Mouse (Mus musculus) midbrain, embryonic 15.5 days (tissue): ENCODE results near the gene Ttf2. TPM values are rescaled to one million over a fixed set of nuclear protein-coding genes. Genes with fewer than 3 reads are reported as not detected.

Experiments
- ATAC-seq: fragments of 200-750 bp; cut with Nextera tagmentation; replicated peaks from 2 replicates; pipeline ENCODE4 v1.8.0; 2017; ENCODE audit warnings: moderate TSS enrichment
- H3K27ac ChIP-seq: fragments of 300-500 bp; sonication (generic); 2 replicates; pipeline ENCODE4 v1.5.1; 2015; ENCODE audit warnings: mild to moderate bottlenecking, inconsistent platforms
- H3K27me3 ChIP-seq: fragments of 300-500 bp; sonication (generic); replicated peaks from 2 replicates; pipeline ENCODE4 v1.6.1; 2015; ENCODE audit warnings: inconsistent platforms
- H3K36me3 ChIP-seq: fragments of 300-500 bp; sonication (generic); replicated peaks from 2 replicates; pipeline ENCODE4 v1.6.1; 2015; ENCODE audit warnings: inconsistent platforms
- H3K4me1 ChIP-seq: fragments of 300-500 bp; sonication (generic); 2 replicates; pipeline ENCODE4 v1.6.1; 2015; ENCODE audit warnings: inconsistent platforms
- H3K4me2 ChIP-seq: fragments of 300-500 bp; sonication (generic); 2 replicates; pipeline ENCODE4 v1.6.1; 2015; ENCODE audit warnings: inconsistent platforms, mild to moderate bottlenecking, moderate library complexity
- H3K4me3 ChIP-seq: fragments of 300-500 bp; sonication (generic); 2 replicates; pipeline ENCODE4 v1.5.1; 2015; ENCODE audit warnings: mild to moderate bottlenecking, inconsistent platforms
- H3K9ac ChIP-seq: fragments of 300-500 bp; sonication (generic); 2 replicates; pipeline ENCODE4 v1.6.1; 2015; ENCODE audit warnings: mild to moderate bottlenecking, inconsistent platforms
- H3K9me3 ChIP-seq: fragments of 300-500 bp; sonication (generic); 2 replicates; pipeline ENCODE4 v1.6.1; 2016; ENCODE audit warnings: inconsistent platforms
- WGBS: fragments of 180-500 bp; shearing (Covaris S2); methylation state at CpG from one replicate; pipeline ENCODE4 v1.1.7; 2015; ENCODE audit warnings: mixed read lengths; 5-methylcytosine and 5-hydroxymethylcytosine counted together
- polyA plus RNA-seq: library from polyadenylated mRNA; unstranded; fragments of >200 nt; fragmentation: Nextera tagmentation; extraction: Ambion mirVana; gene quantifications from 2 replicates; pipeline ENCODE4 v1.2.1, GENCODE M21; 2015

Gene Ttf2
- polyA plus RNA-seq, 1 experiment from 2014 or later = 3.9 TPM

DNA sequence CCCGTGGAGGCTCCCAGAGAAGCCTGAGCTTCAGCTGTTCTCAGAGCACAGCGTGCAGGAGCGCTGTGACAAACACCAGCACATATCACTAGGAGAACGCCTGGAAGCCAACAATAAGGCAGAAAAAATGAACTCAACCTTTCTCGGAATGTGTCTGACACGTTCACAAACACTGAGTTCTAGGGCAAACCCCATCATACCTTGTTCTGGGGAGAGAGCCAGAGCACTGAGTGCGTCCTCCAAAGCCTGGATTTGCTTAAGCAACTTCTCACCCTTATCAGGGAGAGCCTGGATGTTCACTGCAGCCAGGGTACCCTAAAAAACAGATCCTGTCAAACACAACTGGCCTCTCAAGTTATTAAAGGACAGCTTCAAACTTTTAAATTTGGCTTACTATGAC is 8.0 kb downstream of the Ttf2 start:
- H3K9me3 ChIP-seq = no peaks in the 10 kb centered on the region
- no peaks in the 10 kb centered on the region for H3K27me3 ChIP-seq
- H3K4me3 ChIP-seq = no peak overlapping the region
- no peak overlapping the region for H3K27ac ChIP-seq
- WGBS = 94% methylated on average over 7 of the region's 7 CpGs
- no peak for ATAC-seq
- H3K4me1 ChIP-seq = no peaks in the 10 kb centered on the region
- no peak overlapping the region for H3K9ac ChIP-seq
- no peaks in the 10 kb centered on the region for H3K36me3 ChIP-seq
- no peak overlapping the region for H3K4me2 ChIP-seq

DNA sequence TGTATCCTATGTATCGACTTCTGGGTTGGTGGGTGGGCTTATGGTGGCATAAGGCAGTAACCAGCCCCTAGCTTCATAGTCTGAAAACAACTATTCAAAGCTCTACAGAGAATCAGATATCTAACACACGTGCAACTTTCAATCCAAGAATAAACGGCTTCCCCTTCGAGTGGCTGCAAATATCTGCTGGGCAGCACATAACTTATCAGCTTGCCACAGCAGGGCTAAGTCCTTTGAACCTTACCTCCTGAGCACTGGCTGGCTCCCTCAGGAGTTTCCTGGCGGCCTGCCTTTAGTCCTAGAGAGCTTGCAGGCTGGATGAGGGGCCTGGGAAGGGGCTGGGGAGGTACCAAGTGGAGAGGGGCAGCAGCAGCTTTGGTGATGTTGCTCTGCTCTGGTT is 8.5 kb downstream of the Ttf2 start:
- H3K27ac ChIP-seq = no peak overlapping the region
- no peak overlapping the region for H3K9ac ChIP-seq
- no peaks in the 10 kb centered on the region for H3K36me3 ChIP-seq
- ATAC-seq = no peak
- no peaks in the 10 kb centered on the region for H3K4me1 ChIP-seq
- H3K27me3 ChIP-seq = no peaks in the 10 kb centered on the region
- no peaks in the 10 kb centered on the region for H3K9me3 ChIP-seq
- no peak overlapping the region for H3K4me2 ChIP-seq
- 87% methylated on average over 5 of the region's 5 CpGs for WGBS
- H3K4me3 ChIP-seq = no peak overlapping the region

DNA sequence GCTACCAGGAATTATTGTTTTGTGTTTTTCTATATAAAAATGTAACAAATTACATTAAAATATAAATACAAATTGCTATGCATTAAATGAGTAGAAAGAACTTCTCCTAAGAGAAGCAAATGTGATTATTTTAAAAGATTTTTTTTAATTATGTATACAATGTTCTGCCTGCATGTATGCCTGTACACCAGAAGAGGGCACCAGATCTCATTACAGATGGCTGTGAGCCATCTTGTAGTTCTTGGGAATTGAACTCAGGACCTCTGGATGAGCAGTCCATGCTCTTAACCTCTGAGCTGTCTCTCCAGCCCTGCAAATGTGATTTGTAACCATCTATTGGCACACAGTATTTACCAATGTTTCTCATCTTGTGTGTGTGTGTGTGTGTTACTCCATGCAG is 14.8 kb downstream of the Ttf2 start:
- no peak for ATAC-seq
- H3K9me3 ChIP-seq = no peaks in the 10 kb centered on the region
- no peak overlapping the region for H3K27ac ChIP-seq
- H3K9ac ChIP-seq = no peak overlapping the region
- no peak overlapping the region for H3K4me2 ChIP-seq
- no peaks in the 10 kb centered on the region for H3K27me3 ChIP-seq
- no peaks in the 10 kb centered on the region for H3K36me3 ChIP-seq
- no peaks in the 10 kb centered on the region for H3K4me1 ChIP-seq
- H3K4me3 ChIP-seq = no peak overlapping the region

DNA sequence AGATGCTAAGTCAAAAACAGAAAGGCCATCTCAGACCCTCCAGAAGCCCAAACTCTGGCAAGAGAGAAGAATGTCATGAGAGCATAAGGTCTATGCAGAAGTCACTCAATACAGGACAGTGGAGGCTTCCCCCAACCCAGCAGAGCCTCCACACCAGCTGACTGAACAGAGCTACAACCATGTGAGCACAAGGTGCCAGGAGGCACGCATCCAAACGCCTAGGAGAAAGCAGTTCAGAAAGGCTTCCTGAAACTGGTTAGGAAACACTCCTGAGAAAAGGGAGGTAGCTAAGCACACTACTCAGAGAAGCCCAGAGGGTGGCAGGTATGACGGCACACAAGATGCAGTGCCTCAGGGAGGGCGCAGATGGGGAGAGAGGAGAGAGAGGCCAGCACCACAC is 17.9 kb downstream of the Ttf2 start:
- H3K4me3 ChIP-seq = no peak overlapping the region
- no peaks in the 10 kb centered on the region for H3K27me3 ChIP-seq
- H3K9ac ChIP-seq = no peak overlapping the region
- no peaks in the 10 kb centered on the region for H3K9me3 ChIP-seq
- H3K4me2 ChIP-seq = no peak overlapping the region
- H3K36me3 ChIP-seq = no peaks in the 10 kb centered on the region
- no peak overlapping the region for H3K27ac ChIP-seq
- H3K4me1 ChIP-seq = no peaks in the 10 kb centered on the region
- 90% methylated on average over 4 of the region's 4 CpGs for WGBS
- no peak for ATAC-seq

DNA sequence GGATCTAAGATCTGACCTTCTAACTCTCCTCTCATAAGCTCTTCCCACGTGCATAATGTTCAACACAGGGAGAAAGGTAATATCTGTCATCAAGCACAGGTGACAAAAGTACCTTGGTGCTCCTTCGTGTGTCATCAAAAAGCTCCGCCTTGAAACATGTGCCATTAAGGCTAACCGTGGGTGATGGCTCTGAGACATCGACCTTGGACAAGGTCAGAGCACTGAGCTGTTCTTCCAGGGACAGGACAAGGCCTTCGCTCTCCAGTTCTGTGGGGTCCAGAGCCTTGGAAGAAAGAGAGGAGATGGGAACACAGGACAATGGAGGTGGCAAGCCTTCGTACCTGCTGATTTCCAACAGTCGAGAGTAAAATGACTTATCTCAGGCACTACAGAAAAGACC is 22.2 kb downstream of the Ttf2 start:
- Histone ChIP-seq H3K4me2 (no peak overlapping the region), H3K36me3 (no peaks in the 10 kb centered on the region), H3K4me1 (no peaks in the 10 kb centered on the region), H3K27me3 (no peaks in the 10 kb centered on the region), H3K9ac (no peak overlapping the region), H3K4me3 (no peak overlapping the region), H3K9me3 (no peaks in the 10 kb centered on the region), H3K27ac (no peak overlapping the region)
- no peak for ATAC-seq
- 95% methylated on average over 8 of the region's 8 CpGs for WGBS

DNA sequence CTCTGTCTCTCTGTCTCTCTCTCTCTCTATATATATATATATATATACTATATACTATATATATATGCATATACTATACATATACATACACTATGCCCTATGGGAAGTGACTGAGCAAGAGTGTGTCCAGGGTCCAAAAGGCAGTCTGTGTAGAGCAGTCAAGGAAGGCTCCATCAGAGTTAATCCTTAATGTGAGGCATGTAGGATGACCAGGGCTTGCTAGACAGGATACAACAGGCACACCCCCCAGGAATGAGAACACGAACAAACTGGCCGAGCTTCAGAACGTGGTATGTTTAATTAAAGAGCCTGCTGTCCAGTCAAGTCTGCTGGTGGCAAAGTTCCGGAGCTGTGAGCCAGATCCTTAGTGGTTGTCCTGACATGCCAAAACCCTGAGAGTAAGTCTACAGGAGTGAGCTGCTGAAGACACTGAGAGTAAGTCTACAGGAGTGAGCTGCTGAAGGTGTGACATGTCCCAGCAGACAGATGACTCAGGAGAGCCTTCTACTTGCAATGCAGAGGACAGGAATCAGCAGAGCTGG is 28.9 kb downstream of the Ttf2 start:
- no peak overlapping the region for H3K4me3 ChIP-seq
- H3K27me3 ChIP-seq = no peaks in the 10 kb centered on the region
- H3K4me1 ChIP-seq = no peaks in the 10 kb centered on the region
- H3K36me3 ChIP-seq = 0 out of 2 replicates have a peak, but pooled peaks cover 1% of the 10 kb centered on the region
- no peak overlapping the region for H3K27ac ChIP-seq
- no peak for ATAC-seq
- no peak overlapping the region for H3K4me2 ChIP-seq
- 93% methylated on average over 4 of the region's 4 CpGs for WGBS
- no peaks in the 10 kb centered on the region for H3K9me3 ChIP-seq
- H3K9ac ChIP-seq = no peak overlapping the region

DNA sequence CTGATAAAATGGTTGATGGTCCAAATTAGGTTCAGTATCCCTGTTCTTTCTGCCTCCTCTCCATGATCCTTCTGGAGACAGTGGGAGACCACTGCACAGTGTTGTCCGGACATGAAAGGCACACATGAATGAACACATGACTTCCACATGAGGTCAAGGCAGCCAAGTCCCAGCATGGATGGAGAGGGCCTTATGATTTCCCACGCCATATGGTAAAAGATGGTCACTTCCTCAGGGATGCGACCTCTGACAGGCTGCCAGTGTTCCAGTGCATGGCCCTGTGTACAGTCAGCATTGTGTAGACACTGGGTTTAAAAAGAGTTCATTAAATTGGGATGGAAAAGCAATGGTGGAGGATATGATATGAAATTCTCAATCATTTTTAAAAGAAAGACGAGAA is 31.3 kb downstream of the Ttf2 start:
- Histone ChIP-seq H3K4me3 (no peak overlapping the region), H3K4me2 (no peak overlapping the region), H3K36me3 (0 out of 2 replicates have a peak, but pooled peaks cover 8% of the 10 kb centered on the region), H3K4me1 (no peaks in the 10 kb centered on the region), H3K27ac (no peak overlapping the region), H3K9me3 (no peaks in the 10 kb centered on the region), H3K27me3 (no peaks in the 10 kb centered on the region), H3K9ac (no peak overlapping the region)
- 88% methylated on average over 4 of the region's 4 CpGs for WGBS
- ATAC-seq = no peak

DNA sequence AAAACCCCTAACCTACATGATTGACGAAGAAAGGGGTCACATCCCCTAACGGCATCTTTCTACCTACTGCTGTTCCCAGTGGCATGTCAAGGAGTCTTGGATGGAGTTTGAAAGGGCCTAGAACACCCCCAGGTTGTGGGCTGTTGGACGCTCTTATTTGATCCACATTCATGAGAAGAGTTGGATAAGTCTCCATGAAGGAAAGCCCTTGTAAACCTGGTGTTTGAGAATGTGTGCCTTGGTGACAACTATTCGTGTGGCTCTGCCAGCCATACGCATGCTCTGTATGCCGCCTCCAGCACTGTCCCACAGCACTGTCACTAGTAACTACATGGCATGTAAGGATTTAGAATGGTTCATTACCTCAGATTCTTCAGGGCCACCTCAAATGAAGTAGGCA is 33.3 kb downstream of the Ttf2 start:
- no peak overlapping the region for H3K4me2 ChIP-seq
- H3K27me3 ChIP-seq = no peaks in the 10 kb centered on the region
- 0 out of 2 replicates have a peak, but pooled peaks cover 11% of the 10 kb centered on the region for H3K36me3 ChIP-seq
- H3K9me3 ChIP-seq = no peaks in the 10 kb centered on the region
- no peak overlapping the region for H3K9ac ChIP-seq
- H3K4me3 ChIP-seq = no peak overlapping the region
- H3K4me1 ChIP-seq = no peaks in the 10 kb centered on the region
- H3K27ac ChIP-seq = no peak overlapping the region
- 95% methylated on average over 6 of the region's 6 CpGs for WGBS
- ATAC-seq = no peak

DNA sequence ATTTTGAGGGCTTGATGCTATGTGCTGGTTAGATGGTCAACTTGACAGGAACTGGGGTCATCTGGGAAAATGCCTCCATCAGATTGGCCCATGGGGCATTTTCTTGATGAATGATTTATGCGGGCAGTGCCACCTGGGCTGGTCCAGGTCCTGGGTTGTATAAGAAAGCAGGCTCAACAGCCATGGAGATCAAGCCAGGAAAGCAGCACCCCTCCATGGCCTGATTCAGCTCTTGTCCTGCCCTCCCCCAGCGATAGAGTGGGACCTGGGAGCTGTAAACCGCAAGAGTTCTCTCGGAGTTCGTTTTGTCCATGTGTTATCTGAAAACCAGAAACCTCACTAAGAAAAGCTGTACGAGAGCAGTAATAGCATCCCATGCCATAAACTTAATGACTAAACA is 33.9 kb downstream of the Ttf2 start:
- H3K36me3 ChIP-seq = 0 out of 2 replicates have a peak, but pooled peaks cover 11% of the 10 kb centered on the region
- no peaks in the 10 kb centered on the region for H3K27me3 ChIP-seq
- H3K9ac ChIP-seq = no peak overlapping the region
- H3K4me2 ChIP-seq = no peak overlapping the region
- no peak overlapping the region for H3K27ac ChIP-seq
- WGBS = 95% methylated on average over 6 of the region's 6 CpGs
- H3K4me1 ChIP-seq = no peaks in the 10 kb centered on the region
- ATAC-seq = no peak
- H3K9me3 ChIP-seq = no peaks in the 10 kb centered on the region
- H3K4me3 ChIP-seq = no peak overlapping the region

DNA sequence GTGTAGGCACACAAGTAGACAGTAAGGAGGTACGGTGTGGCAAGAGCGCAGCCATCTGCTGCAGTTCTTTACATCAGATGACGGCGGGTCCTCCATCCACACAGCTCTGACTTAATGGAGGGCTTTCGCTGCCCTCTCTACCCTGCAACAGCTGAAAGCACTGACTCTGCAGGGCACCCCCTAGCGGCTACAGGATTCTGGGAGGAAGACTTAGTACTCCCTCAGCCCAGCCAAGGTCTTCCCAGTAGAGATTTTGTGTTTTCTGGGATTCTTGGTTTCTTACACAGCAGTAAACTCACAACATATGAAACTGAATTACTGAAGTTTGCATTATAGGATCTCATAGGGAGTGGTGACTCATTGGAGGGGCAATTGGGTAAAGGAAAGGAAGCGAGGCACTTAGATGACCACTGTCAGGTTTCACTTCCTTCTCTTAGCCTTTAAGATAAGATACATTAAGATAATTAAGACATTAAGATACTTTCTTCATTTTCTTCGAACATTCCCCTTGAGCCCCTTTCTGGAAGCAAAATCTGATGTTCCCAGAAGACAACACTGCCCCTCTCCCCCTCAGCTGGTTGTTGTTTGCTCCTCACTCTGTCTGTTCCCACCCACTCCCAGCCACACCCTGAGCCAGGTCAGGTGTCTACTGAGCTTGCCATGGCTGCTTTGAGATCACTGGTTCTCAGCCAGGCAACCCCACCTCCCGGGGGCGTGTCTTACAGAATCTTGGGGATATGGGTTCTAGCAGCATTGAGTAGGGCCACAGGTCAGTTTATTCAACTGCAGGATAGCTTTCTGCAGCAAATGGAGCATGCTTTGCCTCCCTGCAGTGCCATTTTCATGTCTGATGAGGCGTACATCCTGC is 37.2 kb downstream of the Ttf2 start:
- H3K36me3 ChIP-seq = 0 out of 2 replicates have a peak, but pooled peaks cover 13% of the 10 kb centered on the region
- no peaks in the 10 kb centered on the region for H3K27me3 ChIP-seq
- no peak overlapping the region for H3K4me3 ChIP-seq
- ATAC-seq = no peak
- H3K4me2 ChIP-seq = no peak overlapping the region
- 76% methylated on average over 11 of the region's 11 CpGs for WGBS
- no peak overlapping the region for H3K9ac ChIP-seq
- H3K27ac ChIP-seq = no peak overlapping the region
- no peaks in the 10 kb centered on the region for H3K9me3 ChIP-seq
- no peaks in the 10 kb centered on the region for H3K4me1 ChIP-seq

DNA sequence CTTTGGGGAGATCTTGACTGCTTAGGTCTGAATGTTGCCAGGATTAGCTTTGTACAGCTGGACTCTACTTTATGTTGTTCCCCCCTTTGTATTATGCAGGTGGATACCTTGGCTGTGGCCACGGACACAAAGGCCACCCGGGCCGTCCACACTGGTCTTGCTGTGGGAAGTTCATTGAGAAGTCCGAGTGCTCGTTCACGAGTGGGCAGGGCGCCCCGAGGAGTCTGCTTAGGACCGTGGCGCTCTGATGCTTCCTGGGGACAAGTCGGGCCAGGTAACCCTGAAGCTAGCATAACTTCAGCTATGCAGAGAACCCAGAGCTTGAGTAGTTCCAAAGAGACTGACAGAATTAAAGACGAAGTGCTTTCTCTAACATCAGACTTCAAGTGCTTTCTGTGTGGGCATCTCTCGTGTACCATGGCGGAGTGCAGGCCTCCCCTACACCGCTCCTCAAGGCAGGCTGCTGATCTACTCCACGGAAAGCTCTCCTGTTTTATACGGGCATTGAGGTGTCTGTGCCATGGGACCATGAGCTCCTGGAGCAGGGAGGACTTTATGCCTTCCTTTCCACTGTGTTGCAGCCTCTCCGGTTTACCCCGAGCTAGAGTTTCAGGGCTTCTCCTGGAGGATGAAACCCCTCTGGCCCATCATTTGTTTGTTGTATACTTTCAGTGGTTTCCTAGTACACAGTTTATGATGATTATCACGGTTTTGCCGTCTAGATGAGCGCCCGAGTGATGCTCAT is 38.0 kb downstream of the Ttf2 start:
- WGBS = 93% methylated on average over 23 of the region's 23 CpGs
- Histone ChIP-seq H3K36me3 (0 out of 2 replicates have a peak, but pooled peaks cover 13% of the 10 kb centered on the region), H3K4me2 (no peak overlapping the region), H3K27me3 (no peaks in the 10 kb centered on the region), H3K9me3 (no peaks in the 10 kb centered on the region), H3K4me3 (no peak overlapping the region), H3K27ac (no peak overlapping the region), H3K4me1 (peaks cover 7% of the 10 kb centered on the region), H3K9ac (no peak overlapping the region)
- ATAC-seq = no peak

DNA sequence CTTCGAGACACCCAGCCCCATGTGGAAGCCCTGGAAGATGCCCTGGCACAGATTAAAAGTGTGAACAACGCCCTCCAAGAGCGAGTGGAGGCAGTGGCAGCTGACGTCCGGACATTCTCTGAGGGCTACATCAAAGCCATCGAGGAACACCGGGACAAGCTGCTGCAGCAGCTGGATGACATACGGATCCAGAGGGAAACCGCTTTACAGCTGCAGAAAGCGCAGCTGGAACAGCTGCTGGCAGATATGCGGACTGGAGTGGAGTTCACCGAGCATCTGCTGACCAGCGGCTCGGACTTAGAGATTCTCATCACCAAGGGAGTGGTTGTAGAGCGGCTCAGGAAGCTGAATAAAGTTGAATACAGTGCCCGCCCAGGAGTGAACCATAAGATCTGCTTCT is 44.3 kb downstream of the Ttf2 start:
- Histone ChIP-seq H3K9me3 (no peaks in the 10 kb centered on the region), H3K4me3 (no peak overlapping the region), H3K27ac (no peak overlapping the region), H3K27me3 (no peaks in the 10 kb centered on the region), H3K4me2 (no peak overlapping the region), H3K9ac (no peak overlapping the region), H3K4me1 (peaks cover 43% of the 10 kb centered on the region), H3K36me3 (0 out of 2 replicates have a peak, but pooled peaks cover 2% of the 10 kb centered on the region)
- WGBS = 84% methylated on average over 16 of the region's 16 CpGs
- no peak for ATAC-seq
